Mouse (Mus musculus): ENCODE results near the gene Bmp7. TPM values are rescaled to one million over a fixed set of nuclear protein-coding genes. Genes with fewer than 3 reads are reported as not detected.

Gene Bmp7
- total RNA-seq, 2 experiments from 2014 or later, result 0.45 to 0.68 TPM

DNA sequence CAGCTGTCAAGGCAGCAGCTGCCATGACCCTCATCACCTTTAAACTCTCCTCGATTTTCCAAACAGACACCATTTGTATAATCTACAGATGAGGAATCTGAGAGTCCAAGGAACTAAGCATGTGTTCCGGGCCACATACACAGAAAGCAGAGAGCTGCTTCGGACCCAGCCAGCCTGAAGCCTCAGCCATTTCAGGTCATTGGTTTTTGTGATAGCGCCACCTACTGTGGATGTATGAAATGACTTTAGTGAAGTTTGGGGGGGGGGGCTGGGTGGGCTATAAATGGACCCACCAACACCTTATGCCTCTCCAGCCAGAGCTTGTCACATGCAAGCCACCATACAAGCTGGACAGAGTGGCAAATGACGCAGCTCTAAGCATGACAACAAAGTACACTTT lies 8.9 kb upstream of the Bmp7 start:
- no peak for DNase-seq (ENCODE audit: low spot score)

DNA sequence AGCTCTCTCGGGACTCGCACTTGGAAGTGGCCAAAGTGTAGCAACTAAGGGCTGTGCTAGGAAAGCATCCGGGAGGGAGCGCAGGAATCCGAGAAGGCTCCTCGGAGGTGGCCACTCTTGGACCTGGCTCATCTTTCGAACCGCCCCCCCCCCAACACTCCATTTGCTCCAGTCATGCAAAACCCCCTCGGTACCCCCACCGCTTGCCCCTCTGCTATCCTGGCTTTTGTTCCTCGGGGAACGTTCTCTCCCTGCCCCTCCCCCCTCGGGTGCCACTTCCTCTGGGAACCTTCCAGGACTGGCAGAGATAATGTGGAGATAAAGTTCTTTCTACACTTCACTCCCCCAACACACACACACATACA lies 660 bp upstream of the Bmp7 start:
- DNase-seq (ENCODE audit: low spot score), result no peak

DNA sequence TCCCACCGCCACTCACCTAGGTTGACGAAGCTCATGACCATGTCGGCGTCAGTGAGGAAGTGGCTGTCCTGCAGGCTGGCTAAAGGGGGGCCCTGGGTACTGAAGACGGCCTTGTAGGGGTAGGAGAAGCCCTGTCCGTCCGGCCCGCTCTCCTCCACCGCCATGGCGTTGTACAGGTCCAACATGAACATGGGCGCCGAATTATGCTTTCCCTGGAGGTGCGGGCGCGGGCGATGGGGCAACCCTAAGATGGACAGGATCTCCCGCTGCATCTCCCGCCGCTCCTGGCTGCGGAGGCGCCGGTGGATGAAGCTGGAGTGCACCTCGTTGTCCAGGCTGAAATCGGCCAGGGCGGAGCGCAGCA lies 500 bp downstream of the Bmp7 start:
- DNase-seq (ENCODE audit: low spot score), result no peak

- no peak for DNase-seq (ENCODE audit: low spot score)
Observed at GRCm38 (mm10) chr2:172938761-172939638, 1.1 kb downstream of the Bmp7 start.

- no peak for DNase-seq (ENCODE audit: low spot score)
Observed at GRCm38 (mm10) chr2:172937326-172938190, 2.6 kb downstream of the Bmp7 start.

- no peak for DNase-seq (ENCODE audit: low spot score)
Observed at GRCm38 (mm10) chr2:172936844-172937243, 3.3 kb downstream of the Bmp7 start.

- DNase-seq (ENCODE audit: low spot score), result no peak
Observed at GRCm38 (mm10) chr2:172935776-172936562, 4.2 kb downstream of the Bmp7 start.

- DNase-seq (ENCODE audit: low spot score), result no peak
Observed at GRCm38 (mm10) chr2:172934891-172935740, 5.0 kb downstream of the Bmp7 start.

DNA sequence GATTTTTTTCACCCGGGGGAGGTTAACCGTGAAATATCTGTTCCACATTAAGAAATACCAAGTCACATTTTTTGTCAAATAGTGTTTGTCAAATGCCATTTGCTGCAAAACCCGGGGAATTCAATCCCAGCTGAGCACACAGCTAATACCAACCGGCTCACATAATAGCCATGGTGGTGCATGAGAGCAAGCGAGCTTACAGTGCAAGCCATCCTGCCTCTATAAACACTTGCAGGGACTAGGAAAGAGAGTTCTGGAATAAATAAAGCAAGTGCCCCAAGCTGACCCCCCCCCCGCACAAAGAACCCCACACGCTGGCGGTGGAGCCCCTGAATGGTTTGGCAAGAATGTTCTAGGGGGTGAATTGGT lies 5.7 kb downstream of the Bmp7 start:
- no peak for DNase-seq (ENCODE audit: low spot score)

GRCm38 (mm10) chr2:172933631-172934419 lies 6.3 kb downstream of the Bmp7 start:
- DNase-seq (ENCODE audit: low spot score), result no peak

GRCm38 (mm10) chr2:172931137-172931898 lies 8.8 kb downstream of the Bmp7 start:
- DNase-seq (ENCODE audit: low spot score), result no peak

DNA sequence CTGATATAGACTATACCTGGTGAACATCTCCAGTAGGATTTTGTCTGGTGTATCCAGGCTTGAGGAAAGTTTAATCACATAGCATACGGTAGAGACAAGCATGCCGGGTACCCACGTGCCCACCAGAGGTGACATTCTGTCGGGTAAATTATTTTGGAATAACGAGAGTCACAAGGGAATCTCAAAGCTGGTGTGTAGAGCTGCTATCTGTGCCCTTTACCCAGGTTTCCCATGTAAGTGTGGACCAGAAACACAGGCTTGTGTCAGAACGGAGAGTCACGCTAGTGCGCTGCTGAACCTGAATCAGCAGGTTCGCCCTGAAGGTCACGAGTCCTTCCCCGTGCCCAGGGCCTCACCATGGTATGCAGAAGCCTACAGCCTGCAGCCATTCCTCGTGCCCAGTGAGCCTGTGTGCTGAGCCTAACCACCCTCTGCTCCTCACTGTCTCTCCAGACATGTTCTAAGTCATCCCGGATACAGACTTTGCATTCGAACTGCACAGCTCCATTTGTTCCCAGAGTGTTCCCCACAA lies 10.2 kb downstream of the Bmp7 start:
- no peak for DNase-seq (ENCODE audit: low spot score)

GRCm38 (mm10) chr2:172927643-172928042 lies 12.5 kb downstream of the Bmp7 start:
- DNase-seq (ENCODE audit: low spot score), result no peak

- no peak for DNase-seq (ENCODE audit: low spot score)
Observed at GRCm38 (mm10) chr2:172926311-172926710, 13.8 kb downstream of the Bmp7 start.

DNA sequence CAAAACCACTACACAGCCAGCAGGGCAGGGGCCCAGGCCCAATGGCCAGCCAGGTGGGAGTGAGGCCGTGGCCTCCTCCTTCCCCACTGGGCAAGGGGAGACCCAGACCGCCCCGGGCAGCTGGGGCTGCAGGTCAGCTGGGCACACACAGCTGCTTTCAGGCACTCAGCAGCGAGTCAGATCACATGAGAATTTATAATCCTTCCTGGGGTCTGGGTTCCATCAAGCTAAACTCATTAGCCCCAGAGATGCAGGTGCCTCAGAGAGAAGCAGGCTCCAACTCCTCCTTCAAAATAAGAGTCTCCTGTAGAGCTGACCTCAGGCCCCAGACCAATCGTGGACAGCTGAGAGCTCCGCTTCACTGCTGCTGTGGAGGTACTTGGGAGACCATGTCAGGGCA lies 15.2 kb downstream of the Bmp7 start:
- DNase-seq (ENCODE audit: low spot score), result no peak

GRCm38 (mm10) chr2:172923198-172923597 lies 16.9 kb downstream of the Bmp7 start:
- peak; percentile 24 for DNase-seq (ENCODE audit: low spot score)

- DNase-seq (ENCODE audit: low spot score), result no peak
Observed at GRCm38 (mm10) chr2:172922597-172922996, 17.5 kb downstream of the Bmp7 start.

GRCm38 (mm10) chr2:172914018-172914417 lies 26.1 kb downstream of the Bmp7 start:
- DNase-seq (ENCODE audit: low spot score), result no peak

GRCm38 (mm10) chr2:172911715-172912114 lies 28.4 kb downstream of the Bmp7 start:
- DNase-seq (ENCODE audit: low spot score), result peak; percentile 7
